Mouse (Mus musculus) megakaryocyte, embryonic 14.5 days (primary cell): ENCODE data around the gene Trio.

ENCODE experiments used
- FLI1 ChIP-seq: IDR thresholded peaks from 2 replicates; pipeline ENCODE4 v1.6.1; 2012; ENCODE audit warnings: low read length, inconsistent platforms, mixed read lengths
- GATA1 ChIP-seq: IDR thresholded peaks from 3 replicates; pipeline ENCODE4 v1.6.1; 2012; ENCODE audit warnings: mixed read lengths, low read length, inconsistent platforms, borderline replicate concordance

DNA sequence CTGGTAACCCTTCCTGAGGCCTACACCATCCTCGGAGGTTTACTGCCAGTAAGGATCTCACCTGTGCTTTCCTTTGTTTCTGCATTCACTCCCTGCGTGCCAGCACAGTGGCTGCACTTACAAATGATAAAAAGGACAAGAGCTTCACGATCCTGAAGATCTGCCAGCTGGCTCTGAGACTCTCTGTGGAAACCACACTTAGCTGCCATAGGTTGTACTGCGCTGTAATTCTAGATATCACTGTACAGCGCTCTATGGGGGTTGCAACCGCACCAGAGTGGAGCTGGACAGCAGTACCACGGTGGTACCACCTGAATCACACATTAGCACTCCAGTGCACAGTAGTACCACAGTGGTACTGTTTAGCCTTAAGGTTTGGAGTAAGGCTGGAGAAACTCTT is 168.4 kb downstream of the Trio start:
- no peak for TF ChIP-seq GATA1
- TF ChIP-seq FLI1, result no peak
